Mouse (Mus musculus) heart, adult 2 months (tissue): ENCODE data around the gene Gm20388.

ENCODE experiments used
- CTCF ChIP-seq: fragments of 200-600 bp; IDR thresholded peaks from 2 replicates; pipeline ENCODE4 v1.8.1; 2022; ENCODE audit warnings: antibody characterized with exemption, mild to moderate bottlenecking, moderate library complexity
- POLR2A ChIP-seq: fragments of 200-500 bp; IDR thresholded peaks from 2 replicates; pipeline ENCODE4 v1.6.1; 2011; ENCODE audit warnings: mild to moderate bottlenecking, low read depth, low read length, control low read depth; ENCODE audit not compliant: insufficient read depth

- TF ChIP-seq CTCF (no peak), POLR2A (no peak)
Observed at GRCm38 (mm10) chr8:121348998-121349397, 1438.4 kb downstream of the Gm20388 start.
